8 mouse cellular contexts compared by ENCODE assay signal in genomic region chr4:108619165-108619564, GRCm38 (mm10). TPM values are rescaled to one million over a fixed set of nuclear protein-coding genes. Genes with fewer than 3 reads are reported as not detected.
DNase-seq lines count a peak whose midpoint lies in the region; ATAC-seq and TF ChIP-seq lines count a peak whose summit lies in the region.

No protein-coding gene starts in this region.

- TF ChIP-seq CTCF in kidney, adult 2 months (conservative IDR thresholded peaks at IDR 0.05; ENCODE audit: insufficient read depth, insufficient read length, low read depth, low read length): no peak
- TF ChIP-seq CTCF in ES-Bruce4 (IDR thresholded peaks at IDR 0.05; ENCODE audit: low read depth, low read length): no peak

- TF ChIP-seq POLR2A in kidney, adult 2 months (IDR thresholded peaks at IDR 0.05; ENCODE audit: low read depth, low read length): no peak
- no peak for TF ChIP-seq POLR2A in ES-Bruce4 (IDR thresholded peaks at IDR 0.05; ENCODE audit: insufficient read depth, low read length)

- H3K4me2 ChIP-seq in embryonic facial prominence, embryonic 14.5 days (ENCODE audit: low read depth, low read length): peak overlapping the region; percentile 76
- peak overlapping the region; percentile 75 for H3K4me2 ChIP-seq in hindbrain, embryonic 16.5 days (ENCODE audit: low read length)
- peak overlapping the region; percentile 67 for H3K4me2 ChIP-seq in stomach, embryonic 14.5 days (replicated peaks; ENCODE audit: low read depth, low read length)

- TF ChIP-seq EP300 in ES-Bruce4 (IDR thresholded peaks at IDR 0.05; ENCODE audit: insufficient read depth, low read depth, low read length): no peak

- ATAC-seq in embryonic facial prominence, embryonic 14.5 days (ENCODE audit: low read depth): peak; percentile 23
- ATAC-seq in hindbrain, embryonic 16.5 days: peak; percentile 66
- peak; percentile 33 for ATAC-seq in stomach, embryonic 14.5 days (ENCODE audit: insufficient number of reproducible peaks, insufficient read depth, low FRiP score, low read depth)

- H3K9me3 ChIP-seq in ES-Bruce4 (replicated peaks; ENCODE audit: control insufficient read depth, insufficient read depth, low read length, poor library complexity, severe bottlenecking): no peaks in the 10 kb centered on the region
- no peaks in the 10 kb centered on the region for H3K9me3 ChIP-seq in embryonic facial prominence, embryonic 14.5 days (ENCODE audit: control insufficient read depth, low read length)
- H3K9me3 ChIP-seq in hindbrain, embryonic 16.5 days (ENCODE audit: control insufficient read depth, low read length): no peaks in the 10 kb centered on the region
- no peaks in the 10 kb centered on the region for H3K9me3 ChIP-seq in stomach, embryonic 14.5 days (ENCODE audit: control insufficient read depth, low read depth, low read length)

- no peaks in the 10 kb centered on the region for H3K27me3 ChIP-seq in kidney, adult 2 months (replicated peaks; ENCODE audit: control insufficient read depth, insufficient read depth, low read length)
- no peaks in the 10 kb centered on the region for H3K27me3 ChIP-seq in ES-Bruce4 (ENCODE audit: control insufficient read depth, insufficient read depth, low read length, poor library complexity, severe bottlenecking)
- no peaks in the 10 kb centered on the region for H3K27me3 ChIP-seq in embryonic facial prominence, embryonic 14.5 days (replicated peaks; ENCODE audit: control insufficient read depth, insufficient read depth, low read length)
- no peaks in the 10 kb centered on the region for H3K27me3 ChIP-seq in hindbrain, embryonic 16.5 days (replicated peaks; ENCODE audit: control insufficient read depth, insufficient read depth, low read length)
- no peaks in the 10 kb centered on the region for H3K27me3 ChIP-seq in stomach, embryonic 14.5 days (ENCODE audit: control insufficient read depth, insufficient read depth, low read length)

- DNase-seq in kidney, adult 2 months: no peak
- DNase-seq in kidney, adult 8-10 months: no peak
- peak; percentile 55 for DNase-seq in embryonic facial prominence, embryonic 14.5 days (ENCODE audit: low spot score)
- peak; percentile 28 for DNase-seq in lung, postnatal 10 days
- no peak for DNase-seq in spleen, postnatal 4 days (ENCODE audit: low spot score in 2 of 2)

- H3K4me3 ChIP-seq in kidney, adult 2 months (ENCODE audit: insufficient read depth, low read depth, low read length): peak overlapping the region; percentile 93
- H3K4me3 ChIP-seq in ES-Bruce4 (ENCODE audit: low read depth, low read length): peak overlapping the region; percentile 83
- peak overlapping the region; percentile 65 for H3K4me3 ChIP-seq in embryonic facial prominence, embryonic 14.5 days (ENCODE audit: low read depth, low read length)
- H3K4me3 ChIP-seq in hindbrain, embryonic 16.5 days (ENCODE audit: low read length): peak overlapping the region; percentile 85
- peak overlapping the region; percentile 73 for H3K4me3 ChIP-seq in stomach, embryonic 14.5 days (ENCODE audit: low read depth, low read length)

- WGBS in kidney, adult 2 months: 1% methylated on average over 10 of the region's 10 CpGs
- under 1% methylated on average over 10 of the region's 10 CpGs for WGBS in embryonic facial prominence, embryonic 14.5 days
- WGBS in hindbrain, embryonic 16.5 days: 1% methylated on average over 10 of the region's 10 CpGs
- WGBS in stomach, embryonic 14.5 days: under 1% methylated on average over 10 of the region's 10 CpGs

- H3K36me3 ChIP-seq in kidney, adult 2 months (ENCODE audit: control insufficient read depth, insufficient read depth, low read length): no peaks in the 10 kb centered on the region
- H3K36me3 ChIP-seq in ES-Bruce4 (ENCODE audit: control insufficient read depth, insufficient read depth, low read length, poor library complexity, severe bottlenecking): peaks cover 15% of the 10 kb centered on the region; the same call in 1 of the 2 replicates
- H3K36me3 ChIP-seq in embryonic facial prominence, embryonic 14.5 days (ENCODE audit: control insufficient read depth, insufficient read depth, low read length): peaks cover 12% of the 10 kb centered on the region; the same call in 1 of the 2 replicates
- no peaks in the 10 kb centered on the region for H3K36me3 ChIP-seq in hindbrain, embryonic 16.5 days (ENCODE audit: control insufficient read depth, insufficient read depth, low read length)
- peaks cover 1% of the 10 kb centered on the region; the same call in 1 of the 2 replicates for H3K36me3 ChIP-seq in stomach, embryonic 14.5 days (ENCODE audit: control insufficient read depth, insufficient read depth, low read length)

- peak overlapping the region; percentile 69 for H3K9ac ChIP-seq in ES-Bruce4 (ENCODE audit: low read depth, poor library complexity, severe bottlenecking)
- H3K9ac ChIP-seq in embryonic facial prominence, embryonic 14.5 days (ENCODE audit: low read depth, low read length): peak overlapping the region; percentile 84
- H3K9ac ChIP-seq in hindbrain, embryonic 16.5 days (ENCODE audit: low read depth, low read length): peak overlapping the region; percentile 97
- H3K9ac ChIP-seq in stomach, embryonic 14.5 days (replicated peaks; ENCODE audit: low read depth, low read length): peak overlapping the region; percentile 83

- peak overlapping the region; percentile 76 for H3K27ac ChIP-seq in kidney, adult 2 months (ENCODE audit: insufficient read depth, low read depth, low read length)
- peak overlapping the region; percentile 84 for H3K27ac ChIP-seq in ES-Bruce4 (ENCODE audit: insufficient read depth, low read length)
- peak overlapping the region; percentile 91 for H3K27ac ChIP-seq in embryonic facial prominence, embryonic 14.5 days (replicated peaks; ENCODE audit: low read depth, low read length)
- H3K27ac ChIP-seq in hindbrain, embryonic 16.5 days (ENCODE audit: low read depth, low read length): peak overlapping the region; percentile 96
- H3K27ac ChIP-seq in stomach, embryonic 14.5 days (ENCODE audit: low read length): peak overlapping the region; percentile 90

- peaks cover 8% of the 10 kb centered on the region; the same call in 1 of the 2 replicates for H3K4me1 ChIP-seq in kidney, adult 2 months (ENCODE audit: control insufficient read depth, insufficient read depth, low read length)
- no peaks in the 10 kb centered on the region for H3K4me1 ChIP-seq in ES-Bruce4 (ENCODE audit: control insufficient read depth, insufficient read depth, low read length)
- H3K4me1 ChIP-seq in embryonic facial prominence, embryonic 14.5 days (ENCODE audit: control insufficient read depth, insufficient read depth, low read length): peaks cover 11% of the 10 kb centered on the region; the same call in 1 of the 2 replicates
- peaks cover 12% of the 10 kb centered on the region for H3K4me1 ChIP-seq in hindbrain, embryonic 16.5 days (ENCODE audit: control insufficient read depth, insufficient read depth, low read depth, low read length)
- peaks cover 9% of the 10 kb centered on the region; the same call in 1 of the 2 replicates for H3K4me1 ChIP-seq in stomach, embryonic 14.5 days (ENCODE audit: control insufficient read depth, insufficient read depth, low read length)

RNA-seq across cellular contexts. Expression of gene Cc2d1b, which starts 0.6 kb away (rescaled TPM):
- 26.4 and 29.2 TPM in 2 replicates for polyA plus RNA-seq in kidney, adult 2 months (2012; rRNA removed)
- 47.8 and 49.0 TPM in 2 replicates for polyA plus RNA-seq in ES-Bruce4 (2011; ENCODE audit: insufficient read depth, insufficient read length, low read depth, missing spikeins)
- 28.2 and 32.5 TPM in 2 replicates for polyA plus RNA-seq in embryonic facial prominence, embryonic 14.5 days (2014; fragmentation: Nextera tagmentation; extraction: Ambion mirVana)
- 16.7 and 19.7 TPM in 2 replicates for polyA plus RNA-seq in hindbrain, embryonic 16.5 days (2015; fragmentation: Nextera tagmentation; extraction: Ambion mirVana)
- 29.2 and 33.6 TPM in 2 replicates for polyA plus RNA-seq in stomach, embryonic 14.5 days (2014; fragmentation: Nextera tagmentation; extraction: Ambion mirVana)

RNA-seq across cellular contexts. Expression of gene Orc1, which starts 39.9 kb away (rescaled TPM):
- polyA plus RNA-seq in kidney, adult 2 months (2012; rRNA removed): 0.13 TPM in 1 of 2 replicates, not detected in the other
- polyA plus RNA-seq in ES-Bruce4 (2011; ENCODE audit: insufficient read depth, insufficient read length, low read depth, missing spikeins): 69.3 and 71.1 TPM in 2 replicates
- polyA plus RNA-seq in embryonic facial prominence, embryonic 14.5 days (2014; fragmentation: Nextera tagmentation; extraction: Ambion mirVana): 7.8 and 8.2 TPM in 2 replicates
- polyA plus RNA-seq in hindbrain, embryonic 16.5 days (2015; fragmentation: Nextera tagmentation; extraction: Ambion mirVana): 1.5 and 2.2 TPM in 2 replicates
- polyA plus RNA-seq in stomach, embryonic 14.5 days (2014; fragmentation: Nextera tagmentation; extraction: Ambion mirVana): 8.2 and 10.8 TPM in 2 replicates

RNA-seq across cellular contexts. Expression of gene Prpf38a, which starts 40.0 kb away (rescaled TPM):
- 3.7 and 5.5 TPM in 2 replicates for polyA plus RNA-seq in kidney, adult 2 months (2012; rRNA removed)
- polyA plus RNA-seq in ES-Bruce4 (2011; ENCODE audit: insufficient read depth, insufficient read length, low read depth, missing spikeins): 119 and 121 TPM in 2 replicates
- 73.1 and 82.1 TPM in 2 replicates for polyA plus RNA-seq in embryonic facial prominence, embryonic 14.5 days (2014; fragmentation: Nextera tagmentation; extraction: Ambion mirVana)
- 70.4 and 75.2 TPM in 2 replicates for polyA plus RNA-seq in hindbrain, embryonic 16.5 days (2015; fragmentation: Nextera tagmentation; extraction: Ambion mirVana)
- polyA plus RNA-seq in stomach, embryonic 14.5 days (2014; fragmentation: Nextera tagmentation; extraction: Ambion mirVana): 81.2 and 83.8 TPM in 2 replicates

Comparison
In these comparisons a context has a peak if more than half of its experiments do, and no peak if none do; other contexts are left out.
1. DNase-seq: peak in embryonic facial prominence, embryonic 14.5 days (single experiment) and lung, postnatal 10 days (single experiment); none in kidney, adult 2 months (single experiment), kidney, adult 8-10 months (0 of 2) and spleen, postnatal 4 days (0 of 2).
2. RNA of gene Prpf38a, which starts 40.0 kb away (polyA plus RNA-seq): 119 to 121 TPM in ES-Bruce4, 81.2 to 83.8 TPM in stomach, embryonic 14.5 days, 70.4 to 75.2 TPM in hindbrain, embryonic 16.5 days and 73.1 to 82.1 TPM in embryonic facial prominence, embryonic 14.5 days; 3.7 to 5.5 TPM in kidney, adult 2 months; every median in the first group is over 10 times any median in the second.
3. Peak in every context shown above with its lines, with median percentiles within 50 percentile points of each other: H3K27ac ChIP-seq, H3K4me3 ChIP-seq, H3K9ac ChIP-seq, ATAC-seq and H3K4me2 ChIP-seq.